Mouse (Mus musculus): ENCODE results near the gene Pxdc1.

- TF ChIP-seq CTCF (conservative IDR thresholded peaks at IDR 0.05; ENCODE audit: insufficient read depth, insufficient read length, low read depth, low read length) = no peak
- TF ChIP-seq POLR2A (IDR thresholded peaks at IDR 0.05; ENCODE audit: low read depth, low read length) = no peak
Measured at GRCm38 (mm10) chr13:34700630-34701029, 47.3 kb upstream of the Pxdc1 start.
